Mouse (Mus musculus) ES-E14 (cell line): Measurements from ENCODE around the gene Hsdl1.

Experiments used
- CHD2 ChIP-seq: IDR thresholded peaks from 2 replicates; pipeline ENCODE4 v1.6.1; 2014; ENCODE audit warnings: mild to moderate bottlenecking, low read depth, low read length, inconsistent platforms
- MAFK ChIP-seq: IDR thresholded peaks from 2 replicates; pipeline ENCODE4 v1.6.1; 2014; ENCODE audit warnings: mild to moderate bottlenecking, low read depth, low read length, inconsistent platforms; ENCODE audit not compliant: insufficient read depth
- ZC3H11A ChIP-seq: IDR thresholded peaks from 2 replicates; pipeline ENCODE4 v1.6.1; 2012; ENCODE audit warnings: low read depth, mild to moderate bottlenecking, inconsistent platforms, low read length, borderline replicate concordance
- ZNF384 ChIP-seq: IDR thresholded peaks from 2 replicates; pipeline ENCODE4 v1.6.1; 2012; ENCODE audit warnings: low read depth, low read length, inconsistent platforms

GRCm38 (mm10) chr8:119548560-119549113 lies 26.3 kb downstream of the Hsdl1 start:
- TF ChIP-seq MAFK (no peak), ZC3H11A (no peak), CHD2 (no peak), ZNF384 (no peak)
